Mouse (Mus musculus) heart, embryonic 14.5 days (tissue): ENCODE results near the gene Fam49a. TPM values are rescaled to one million over a fixed set of nuclear protein-coding genes. Genes with fewer than 3 reads are reported as not detected.

Experiments
- ATAC-seq: fragments of 200-750 bp; cut with Nextera tagmentation; 2 replicates; pipeline ENCODE4 v1.8.0; 2017; ENCODE audit warnings: low read depth, moderate TSS enrichment; ENCODE audit not compliant: insufficient number of reproducible peaks, insufficient read depth, low FRiP score
- H3K27ac ChIP-seq, 2 experiments: fragments of 200-500 bp in 1 of 2; fragments of 300-500 bp in 1 of 2; sonication (generic) in 1 of 2; replicated peaks in 1 of 2; 2 replicates each; pipeline ENCODE4 v1.5.1; 2012 to 2014; ENCODE audit warnings: low read depth in 2 of 2, low read length in 2 of 2, control low read depth in 1 of 2, mild to moderate bottlenecking in 1 of 2, mixed read lengths in 1 of 2; ENCODE audit not compliant: control insufficient read depth in 1 of 2, insufficient read depth in 1 of 2
- H3K27me3 ChIP-seq: fragments of 300-500 bp; sonication (generic); 2 replicates; pipeline ENCODE4 v1.6.1; 2014; ENCODE audit warnings: mild to moderate bottlenecking, low read length, control low read depth; ENCODE audit not compliant: control insufficient read depth, insufficient read depth
- H3K36me3 ChIP-seq: fragments of 300-500 bp; sonication (generic); 2 replicates; pipeline ENCODE4 v1.6.1; 2014; ENCODE audit warnings: mild to moderate bottlenecking, control low read depth, low read length, mixed read lengths; ENCODE audit not compliant: control insufficient read depth, insufficient read depth
- H3K4me1 ChIP-seq, 2 experiments: fragments of 200-500 bp in 1 of 2; fragments of 300-500 bp in 1 of 2; sonication (generic) in 1 of 2; 2 replicates each; pipeline ENCODE4 v1.6.1; 2012 to 2014; ENCODE audit warnings: low read length in 2 of 2, control low read depth in 1 of 2, mixed read lengths in 1 of 2; ENCODE audit not compliant: control insufficient read depth in 2 of 2, insufficient read depth in 2 of 2
- H3K4me2 ChIP-seq: fragments of 300-500 bp; sonication (generic); 2 replicates; pipeline ENCODE4 v1.6.1; 2014; ENCODE audit warnings: mild to moderate bottlenecking, low read length
- H3K4me3 ChIP-seq, 2 experiments: fragments of 200-500 bp in 1 of 2; fragments of 300-500 bp in 1 of 2; sonication (generic) in 1 of 2; 2 replicates each; pipeline ENCODE4 v1.5.1; 2012 to 2014; ENCODE audit warnings: low read length in 2 of 2, mild to moderate bottlenecking in 2 of 2, control low read depth in 1 of 2, low read depth in 1 of 2, moderate library complexity in 1 of 2; ENCODE audit not compliant: control insufficient read depth in 1 of 2, insufficient read depth in 1 of 2
- H3K9ac ChIP-seq: fragments of 300-500 bp; sonication (generic); 2 replicates; pipeline ENCODE4 v1.6.1; 2014; ENCODE audit warnings: mild to moderate bottlenecking, low read length
- H3K9me3 ChIP-seq: fragments of 300-500 bp; sonication (generic); 2 replicates; pipeline ENCODE4 v1.6.1; 2016; ENCODE audit warnings: low read length, control low read depth; ENCODE audit not compliant: control insufficient read depth
- WGBS: fragments of 180-500 bp; shearing (Covaris S2); extraction: QIAGEN DNeasy Blood & Tissue Kit; methylation state at CpG from one replicate; pipeline ENCODE4 v1.1.7; 2014; 5-methylcytosine and 5-hydroxymethylcytosine counted together
- polyA plus RNA-seq: library from polyadenylated mRNA; unstranded; fragments of >200 nt; fragmentation: Nextera tagmentation; extraction: Ambion mirVana; gene quantifications from 2 replicates; pipeline ENCODE4 v1.2.1, GENCODE M21; 2014

Gene Fam49a
- polyA plus RNA-seq, 1 experiment from 2014 or later = 40.5 TPM

- Histone ChIP-seq H3K4me2 (peak overlapping the region; percentile 69), H3K9ac (peak overlapping the region; percentile 66), H3K9me3 (no peaks in the 10 kb centered on the region), H3K36me3 (no peaks in the 10 kb centered on the region), H3K27ac (peak overlapping the region; percentile 66 to 83), H3K4me3 (peak overlapping the region; percentile 26 to 35; a peak in 3 of 4 replicates), H3K27me3 (no peaks in the 10 kb centered on the region), H3K4me1 (peaks cover 11 to 19% of the 10 kb centered on the region in 2 experiments)
- ATAC-seq = 0 out of 2 replicates have a peak, but pooled peaks have one; percentile 49
- 30% methylated on average over 9 of the region's 9 CpGs for WGBS
These were observed 139.1 kb downstream of the Fam49a start for GRCm38 (mm10) chr12:12401051-12401465.

- H3K27me3 ChIP-seq = no peaks in the 10 kb centered on the region
- peak overlapping the region; percentile 83 to 90 for H3K27ac ChIP-seq
- no peaks in the 10 kb centered on the region for H3K36me3 ChIP-seq
- no peaks in the 10 kb centered on the region for H3K9me3 ChIP-seq
- 14% methylated on average over 15 of the region's 15 CpGs for WGBS
- H3K9ac ChIP-seq = peak overlapping the region; percentile 66
- H3K4me3 ChIP-seq = peak overlapping the region; percentile 26 to 35
- H3K4me1 ChIP-seq = peaks cover 11 to 19% of the 10 kb centered on the region in 2 experiments
- ATAC-seq = peak; percentile 67; the same call in 1 of the 2 replicates
- peak overlapping the region; percentile 69 for H3K4me2 ChIP-seq
These were observed 139.6 kb downstream of the Fam49a start for GRCm38 (mm10) chr12:12401504-12401903.

- H3K27ac ChIP-seq = peak overlapping the region; percentile 63 to 72
- no peak overlapping the region for H3K4me3 ChIP-seq
- H3K9ac ChIP-seq = peak overlapping the region; percentile 22; the same call in 1 of the 2 replicates
- no peak for ATAC-seq
- no peaks in the 10 kb centered on the region for H3K36me3 ChIP-seq
- peaks cover 16 to 17% of the 10 kb centered on the region in 2 experiments for H3K4me1 ChIP-seq
- no peaks in the 10 kb centered on the region for H3K9me3 ChIP-seq
- 38% methylated on average over 10 of the region's 10 CpGs for WGBS
- H3K27me3 ChIP-seq = no peaks in the 10 kb centered on the region
- H3K4me2 ChIP-seq = peak overlapping the region; percentile 49
These were observed 143.7 kb downstream of the Fam49a start for GRCm38 (mm10) chr12:12405491-12406110.

DNA sequence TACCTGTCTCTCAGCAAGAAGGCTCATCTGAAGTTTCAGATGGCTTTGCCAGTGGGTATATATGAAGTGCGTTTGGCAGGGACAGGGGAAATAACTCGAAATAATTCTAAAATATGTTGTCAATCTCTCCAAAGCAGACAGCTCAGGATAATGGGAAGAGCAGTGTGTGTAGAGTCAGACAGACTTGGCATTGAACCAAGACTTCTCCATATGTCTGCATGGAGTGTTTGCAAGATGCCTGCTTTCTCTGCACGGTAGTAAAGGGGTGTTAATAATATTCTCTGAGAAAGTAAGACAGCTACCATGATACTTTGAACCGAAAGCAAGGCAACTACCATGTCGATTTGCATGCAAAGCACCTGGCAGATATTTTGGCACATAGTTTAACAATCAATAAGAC is 147.1 kb downstream of the Fam49a start:
- no peaks in the 10 kb centered on the region for H3K27me3 ChIP-seq
- H3K9ac ChIP-seq = no peak overlapping the region
- no peak overlapping the region for H3K27ac ChIP-seq
- peaks cover 5 to 12% of the 10 kb centered on the region in 2 experiments for H3K4me1 ChIP-seq
- no peak for ATAC-seq
- no peak overlapping the region for H3K4me2 ChIP-seq
- H3K9me3 ChIP-seq = no peaks in the 10 kb centered on the region
- no peak overlapping the region for H3K4me3 ChIP-seq
- 57% methylated on average over 5 of the region's 5 CpGs for WGBS
- H3K36me3 ChIP-seq = no peaks in the 10 kb centered on the region

- no peak overlapping the region for H3K4me2 ChIP-seq
- H3K36me3 ChIP-seq = no peaks in the 10 kb centered on the region
- ATAC-seq = no peak
- no peak overlapping the region for H3K9ac ChIP-seq
- 36% methylated on average over 5 of the region's 5 CpGs for WGBS
- no peak overlapping the region for H3K27ac ChIP-seq
- no peaks in the 10 kb centered on the region for H3K27me3 ChIP-seq
- no peak overlapping the region for H3K4me3 ChIP-seq
- no peaks in the 10 kb centered on the region for H3K9me3 ChIP-seq
- peaks cover 6 to 20% of the 10 kb centered on the region in 2 experiments; a peak in 3 of 4 replicates for H3K4me1 ChIP-seq
These were observed 150.7 kb downstream of the Fam49a start for GRCm38 (mm10) chr12:12412674-12413073.

DNA sequence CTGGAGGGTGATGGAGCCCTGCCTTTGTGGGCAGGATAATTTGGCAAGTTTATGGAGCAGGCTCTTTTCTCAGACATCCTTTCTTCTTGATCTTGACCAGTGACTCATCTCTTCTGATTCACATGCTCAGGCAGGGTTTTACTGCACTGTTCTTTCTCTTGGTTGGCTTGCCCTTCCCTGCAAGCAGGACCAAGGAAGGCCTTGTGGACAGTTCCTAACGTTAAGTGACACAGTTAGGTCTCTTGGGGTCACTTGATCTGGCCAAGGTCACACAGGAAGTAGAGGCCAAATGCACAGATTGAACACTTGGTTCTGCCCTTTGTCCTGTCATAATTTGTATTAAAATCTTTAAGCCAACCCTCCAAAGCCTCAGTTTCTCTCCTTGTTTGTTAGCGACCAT is 158.5 kb downstream of the Fam49a start:
- H3K4me1 ChIP-seq = peaks cover 13 to 15% of the 10 kb centered on the region in 2 experiments
- H3K9ac ChIP-seq = no peak overlapping the region
- no peak overlapping the region for H3K27ac ChIP-seq
- H3K4me2 ChIP-seq = no peak overlapping the region
- H3K27me3 ChIP-seq = no peaks in the 10 kb centered on the region
- no peak overlapping the region for H3K4me3 ChIP-seq
- no peaks in the 10 kb centered on the region for H3K36me3 ChIP-seq
- H3K9me3 ChIP-seq = no peaks in the 10 kb centered on the region
- no peak for ATAC-seq
- 7% methylated on average over 2 of the region's 2 CpGs for whole genome bisulfite sequencing

GRCm38 (mm10) chr12:12420841-12421579 is 159.1 kb downstream of the Fam49a start:
- no peaks in the 10 kb centered on the region for H3K9me3 ChIP-seq
- WGBS = 14% methylated on average over 25 of the region's 25 CpGs
- ATAC-seq = peak; percentile 83
- H3K27me3 ChIP-seq = no peaks in the 10 kb centered on the region
- peak overlapping the region; percentile 70 for H3K4me2 ChIP-seq
- peak overlapping the region; percentile 40 to 56 for H3K4me3 ChIP-seq
- peaks cover 12 to 13% of the 10 kb centered on the region in 2 experiments for H3K4me1 ChIP-seq
- peak overlapping the region; percentile 79 for H3K9ac ChIP-seq
- 0 out of 4 replicates have a peak overlapping the region, but pooled peaks of 1 of the 2 experiments have one; percentile 25 for H3K27ac ChIP-seq
- no peaks in the 10 kb centered on the region for H3K36me3 ChIP-seq
